Mouse (Mus musculus) hindlimb bud, embryonic 11.5 days (tissue): ENCODE data around the gene Pla2g4e.

ENCODE experiments used
- DNase-seq: peaks from one replicate; pipeline ENCODE4 v3.0.0-alpha.2; 2012; ENCODE audit warnings: low read depth, low spot score; ENCODE audit errors: extremely low spot score

Pla2g4e gene

DNA sequence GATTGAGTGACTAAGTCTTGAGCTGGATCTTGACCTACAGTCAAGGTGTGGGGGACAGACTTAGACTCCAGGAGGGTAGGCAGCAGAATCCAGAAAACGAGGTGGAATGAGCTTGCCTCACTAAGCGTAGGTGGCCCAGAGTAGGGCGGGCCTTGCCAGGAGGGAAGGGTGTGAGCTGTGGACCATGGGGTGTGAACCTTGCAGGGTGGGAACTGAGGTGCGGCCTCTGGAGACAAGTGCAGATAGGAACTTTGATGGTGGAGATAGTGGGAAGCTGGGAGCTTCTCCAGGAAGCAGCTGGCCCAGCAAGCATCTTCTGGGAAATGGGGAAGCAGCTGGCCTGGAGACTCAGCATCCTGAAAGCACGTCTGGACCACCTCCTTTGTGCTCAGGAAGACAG is 7.4 kb downstream of the Pla2g4e start:
- DNase-seq, result no peak

DNA sequence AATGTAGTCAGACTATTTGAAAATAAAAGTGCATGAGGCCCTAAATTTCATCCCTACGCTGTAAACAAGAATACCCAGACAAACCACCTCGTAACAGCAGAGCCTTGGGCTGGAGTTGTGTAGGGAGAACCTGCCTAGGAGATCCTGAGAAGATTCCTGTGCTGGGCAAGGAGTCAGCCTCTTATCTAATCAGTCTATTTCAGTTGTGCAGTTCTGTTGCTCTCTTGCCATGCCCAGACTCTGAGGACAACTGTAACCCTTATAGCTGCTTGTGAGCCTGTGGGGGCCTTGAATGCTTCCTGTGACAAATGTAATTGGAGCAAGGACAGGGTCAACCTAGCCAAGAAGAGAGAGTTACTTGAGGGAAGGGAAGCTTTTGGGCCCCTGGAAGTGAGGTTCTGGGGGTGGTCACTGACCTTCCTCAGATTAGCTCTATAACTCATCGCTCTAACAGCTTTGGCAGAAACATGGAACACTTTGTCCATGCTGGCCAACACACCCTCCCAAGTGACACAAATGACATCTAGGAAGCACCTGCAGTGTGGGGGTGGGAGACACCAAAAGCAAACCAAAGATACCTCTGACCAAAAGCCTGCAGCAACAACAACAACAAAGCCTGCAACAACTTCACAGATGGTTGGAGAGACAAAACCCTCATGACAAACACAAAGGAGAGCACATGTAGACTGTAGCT is 9.0 kb downstream of the Pla2g4e start:
- no peak for DNase-seq

DNA sequence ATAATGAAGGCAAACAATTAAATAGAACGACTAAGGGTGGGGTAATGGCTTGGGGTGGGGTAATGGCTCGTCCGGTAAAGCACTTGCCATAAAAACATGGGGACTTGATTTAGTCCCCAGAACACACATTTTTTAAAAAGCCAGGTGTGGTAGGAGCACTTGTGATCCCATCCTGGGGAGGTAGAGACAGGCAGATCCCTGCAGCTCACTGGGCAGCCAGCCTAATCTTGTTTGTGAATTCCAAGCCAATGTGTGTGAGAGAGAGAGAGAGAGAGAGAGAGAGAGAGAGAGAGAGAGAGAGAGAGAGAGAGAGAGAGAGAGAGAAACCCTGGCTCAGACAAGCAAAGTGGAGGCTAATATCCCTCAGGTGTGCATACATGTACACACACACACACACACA is 9.8 kb downstream of the Pla2g4e start:
- no peak for DNase-seq

DNA sequence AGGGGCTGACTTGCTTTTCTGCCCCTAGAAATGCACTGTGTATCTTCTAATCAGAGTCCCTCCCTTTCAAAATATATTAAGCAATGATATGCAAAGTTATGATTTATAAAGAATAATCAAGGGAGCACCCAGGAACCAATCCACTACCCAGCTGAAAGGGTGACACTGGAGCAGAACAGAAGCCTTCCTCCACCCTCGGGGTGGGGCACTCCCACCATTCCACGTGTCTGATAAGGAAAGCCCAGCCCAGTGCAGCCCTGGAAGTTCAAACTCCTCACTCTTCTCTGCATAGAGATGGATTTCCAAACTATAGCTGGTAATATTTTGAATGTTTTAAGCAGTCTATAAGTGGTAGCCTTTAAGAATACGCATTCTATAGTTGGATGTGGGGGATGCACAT is 13.5 kb downstream of the Pla2g4e start:
- no peak for DNase-seq

DNA sequence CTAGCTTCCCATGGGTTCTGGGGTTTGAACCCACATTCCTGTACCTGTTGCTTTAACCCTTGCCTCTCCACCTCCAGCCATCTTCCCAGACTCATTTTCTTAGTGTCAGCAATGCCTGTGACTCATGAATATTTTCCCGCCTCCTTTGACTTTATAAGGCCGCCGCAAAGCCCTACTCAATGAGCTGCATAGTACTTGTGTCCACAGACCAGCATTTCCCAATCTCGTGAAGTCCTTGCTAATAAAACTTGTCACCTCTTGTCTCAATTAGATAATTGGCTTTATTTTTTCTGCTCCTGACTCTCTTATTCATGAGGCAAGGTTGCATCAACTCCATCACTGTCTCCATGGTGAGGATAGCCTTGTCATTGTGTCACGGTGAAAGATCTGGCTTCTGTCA is 30.5 kb downstream of the Pla2g4e start:
- DNase-seq, result no peak

DNA sequence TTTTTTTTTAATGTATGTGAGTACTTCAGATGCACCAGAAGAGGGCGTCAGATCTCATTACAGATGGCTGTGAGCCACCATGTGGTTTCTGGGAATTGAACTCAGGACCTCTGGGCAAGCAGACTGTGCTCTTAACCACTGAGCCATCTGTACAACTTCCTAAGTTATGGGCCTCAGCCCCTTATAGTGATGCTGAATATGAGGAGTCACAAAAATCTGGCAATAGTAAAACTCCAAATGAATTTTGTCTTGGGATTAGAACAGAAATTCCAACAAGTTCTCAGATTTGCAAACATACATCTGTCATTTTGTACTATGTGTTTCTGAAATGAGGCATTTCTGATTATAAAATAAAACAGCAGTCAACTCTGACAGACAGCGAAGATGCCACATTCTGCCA is 33.7 kb downstream of the Pla2g4e start:
- DNase-seq, result no peak

DNA sequence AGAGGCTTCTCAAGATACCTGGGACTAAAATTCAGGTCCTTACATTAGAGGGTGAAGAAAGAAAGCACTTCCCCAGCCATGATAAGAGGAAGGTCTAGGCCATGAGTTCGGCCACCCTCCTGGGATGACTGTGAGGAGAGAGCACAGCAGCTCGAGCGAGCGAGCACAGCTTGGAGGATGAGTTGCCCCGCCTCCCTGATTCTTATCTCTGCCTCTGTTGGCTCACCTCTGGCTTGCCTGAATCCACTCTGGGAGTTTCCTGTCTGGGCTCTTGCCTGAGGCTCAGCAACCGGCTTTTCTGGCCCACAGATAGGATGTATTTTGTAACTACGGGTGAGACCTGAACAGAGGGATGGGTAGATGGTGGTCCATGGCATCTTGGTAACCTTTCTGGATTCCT is 37.2 kb downstream of the Pla2g4e start:
- DNase-seq, result no peak

DNA sequence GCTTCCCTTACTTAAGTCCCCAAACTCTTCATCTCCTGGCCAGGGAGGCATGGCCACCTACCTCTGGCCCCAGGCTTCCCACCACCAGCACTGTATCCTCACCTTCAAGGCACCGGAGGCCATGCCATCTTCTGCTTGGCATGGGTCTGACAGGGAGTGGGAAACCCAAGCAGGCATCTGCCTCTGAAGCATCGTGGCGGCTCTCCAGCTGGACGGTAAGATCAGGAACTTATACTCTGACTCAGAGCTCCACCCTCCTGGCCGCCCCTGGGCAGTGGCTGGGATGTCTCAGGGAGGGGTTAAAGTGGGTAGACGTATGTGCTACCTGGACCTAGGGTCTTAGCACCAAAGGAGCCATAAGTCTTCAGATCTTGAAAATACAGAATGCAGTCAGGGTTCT is 38.1 kb downstream of the Pla2g4e start:
- no peak for DNase-seq

DNA sequence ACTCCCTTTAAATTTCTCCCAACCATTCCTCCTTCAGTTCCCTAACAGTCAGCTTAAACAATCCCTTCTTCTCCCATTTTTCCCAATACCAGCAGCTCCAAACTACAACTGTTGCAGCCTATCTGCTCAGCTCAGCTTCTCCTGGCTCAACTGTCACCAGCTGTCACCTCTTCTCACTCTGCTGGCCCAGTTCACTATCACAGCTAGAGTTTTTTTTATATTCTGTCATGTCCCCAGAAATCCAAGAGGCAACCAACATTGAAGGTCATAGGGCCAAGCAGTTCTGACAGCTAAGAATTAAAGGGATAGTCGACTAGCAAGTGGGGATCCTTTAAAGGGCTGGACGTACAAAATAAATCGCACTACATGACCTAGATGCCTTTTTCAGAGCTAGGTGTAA is 41.4 kb downstream of the Pla2g4e start:
- DNase-seq, result no peak

DNA sequence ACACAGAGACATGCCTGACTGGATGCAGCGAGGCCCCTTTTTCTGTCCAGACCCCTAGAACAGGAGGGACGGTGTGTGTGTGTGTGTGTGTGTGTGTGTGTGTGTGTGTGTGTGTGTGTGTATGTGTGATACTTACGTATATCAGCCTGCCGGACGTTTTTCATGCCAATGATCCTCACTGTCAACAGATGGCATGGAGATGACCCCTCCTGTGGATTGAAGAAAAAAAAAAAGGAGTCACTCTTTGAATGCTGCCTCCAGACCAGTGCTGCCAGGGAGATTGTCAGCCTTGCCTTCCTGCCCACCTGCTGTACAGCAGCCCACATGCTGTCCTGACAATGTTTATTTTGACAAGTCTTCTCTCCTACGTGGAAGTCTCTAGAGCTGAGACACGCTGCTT is 45.1 kb downstream of the Pla2g4e start:
- DNase-seq, result no peak

DNA sequence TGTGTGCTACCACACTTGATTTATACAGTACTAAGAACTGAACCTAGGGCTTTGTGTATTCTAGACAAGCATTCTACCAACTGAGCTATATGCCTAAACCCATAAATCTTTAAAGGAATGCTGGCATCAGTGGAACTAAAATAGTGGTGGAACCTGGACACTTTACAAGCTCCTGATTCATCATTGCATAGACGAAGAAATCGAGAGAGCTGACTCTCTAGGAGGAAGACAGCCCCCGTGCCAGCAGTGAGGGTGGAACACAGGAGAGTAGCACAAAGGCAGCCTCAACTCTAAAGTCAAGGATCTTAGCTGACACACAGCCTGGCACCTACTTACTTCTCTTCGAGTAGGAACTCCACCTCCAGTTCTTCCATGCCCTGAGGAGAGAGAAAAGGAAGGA is 57.0 kb downstream of the Pla2g4e start:
- no peak for DNase-seq

DNA sequence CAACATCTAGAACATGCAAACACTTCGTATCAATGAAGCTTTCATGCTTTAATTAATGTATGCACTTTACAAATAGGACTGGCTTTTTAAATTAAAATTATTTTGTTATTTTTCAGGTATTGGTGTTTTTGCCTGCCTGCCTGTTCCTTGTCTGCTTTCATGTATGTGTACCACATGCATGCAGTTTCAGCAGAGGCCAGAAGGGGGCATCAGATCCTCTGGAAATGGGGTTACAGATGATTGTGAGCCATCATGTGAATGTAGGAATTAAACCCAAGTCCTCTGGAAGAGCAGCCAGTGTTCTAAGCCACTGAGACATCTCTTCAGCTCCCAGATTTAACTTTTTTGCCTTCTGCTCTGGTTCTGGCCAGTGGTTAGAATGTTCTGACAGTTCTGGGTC is 57.6 kb downstream of the Pla2g4e start:
- DNase-seq, result no peak

DNA sequence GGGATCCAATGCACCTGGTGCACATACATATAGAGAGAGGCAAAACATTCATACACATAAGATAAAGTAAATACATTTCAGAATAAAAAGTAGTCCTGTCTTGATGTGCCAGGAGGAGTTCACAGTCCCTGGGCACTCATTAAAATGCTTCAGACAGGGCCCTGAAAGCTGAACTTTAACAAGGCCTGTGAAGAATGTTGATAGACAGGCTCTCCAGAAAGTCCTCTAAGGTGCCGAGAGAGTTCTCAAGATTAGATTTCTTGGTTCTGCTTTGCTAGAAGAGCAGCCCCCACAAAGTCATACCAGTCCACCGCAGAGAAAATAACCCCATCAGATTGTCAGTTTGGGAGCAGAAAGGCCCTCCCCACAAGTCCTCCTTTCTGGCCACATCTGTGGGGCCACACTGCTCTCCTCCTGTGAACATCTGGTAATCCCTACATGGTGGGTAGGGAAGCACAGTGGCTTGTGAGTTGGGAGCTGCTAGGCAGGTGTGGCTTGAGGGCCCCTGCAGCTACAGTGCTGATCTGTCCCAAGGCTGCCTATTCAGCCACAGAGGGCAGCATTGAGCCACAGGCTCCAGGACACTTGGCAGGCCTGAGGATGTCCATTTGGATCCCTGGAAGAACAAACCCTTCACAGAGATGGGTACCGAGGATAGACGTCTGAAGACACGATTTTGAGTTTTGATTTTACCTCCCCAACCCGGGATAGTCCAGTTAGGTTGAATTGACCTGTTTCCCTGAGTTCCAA is 59.4 kb downstream of the Pla2g4e start:
- no peak for DNase-seq

DNA sequence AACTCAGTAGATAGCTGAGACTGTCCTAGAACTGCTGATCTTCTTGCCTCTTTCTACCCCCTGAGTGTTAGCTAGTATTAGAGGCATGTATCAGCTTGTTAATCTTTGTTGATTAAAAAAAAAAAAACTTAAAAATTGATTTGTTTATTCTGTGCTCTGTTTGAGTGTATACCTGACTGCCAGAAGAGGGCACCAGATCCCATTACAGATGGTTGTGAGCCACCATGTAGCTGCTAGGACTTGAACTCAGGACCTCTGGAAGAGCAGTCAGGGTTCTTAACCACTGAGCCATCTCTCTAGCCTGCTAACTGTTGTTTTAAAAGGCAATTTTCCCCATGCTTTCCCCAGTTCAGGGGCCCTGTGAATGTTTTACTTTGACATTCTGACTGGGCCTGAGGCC is 66.2 kb downstream of the Pla2g4e start:
- no peak for DNase-seq

DNA sequence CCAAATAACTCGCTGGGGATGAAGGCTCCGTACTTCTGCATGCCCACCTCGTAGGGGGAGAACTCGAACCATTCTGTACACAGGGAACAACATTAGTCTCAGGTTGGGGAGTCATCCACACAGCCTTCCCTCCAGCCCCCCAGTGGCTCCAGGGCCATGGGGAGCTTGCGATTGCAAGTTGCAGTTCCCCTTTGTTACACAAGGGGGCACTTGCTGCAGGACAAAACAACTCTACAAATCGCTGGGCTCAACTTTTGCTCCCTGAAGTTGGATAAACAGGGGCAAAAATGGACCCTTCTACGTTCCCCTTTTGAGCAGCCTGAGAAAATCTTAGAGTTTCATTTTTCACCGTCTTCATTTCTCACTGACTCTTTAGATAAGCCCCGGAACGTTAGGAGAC is 71.4 kb downstream of the Pla2g4e start:
- peak; percentile 16 for DNase-seq

DNA sequence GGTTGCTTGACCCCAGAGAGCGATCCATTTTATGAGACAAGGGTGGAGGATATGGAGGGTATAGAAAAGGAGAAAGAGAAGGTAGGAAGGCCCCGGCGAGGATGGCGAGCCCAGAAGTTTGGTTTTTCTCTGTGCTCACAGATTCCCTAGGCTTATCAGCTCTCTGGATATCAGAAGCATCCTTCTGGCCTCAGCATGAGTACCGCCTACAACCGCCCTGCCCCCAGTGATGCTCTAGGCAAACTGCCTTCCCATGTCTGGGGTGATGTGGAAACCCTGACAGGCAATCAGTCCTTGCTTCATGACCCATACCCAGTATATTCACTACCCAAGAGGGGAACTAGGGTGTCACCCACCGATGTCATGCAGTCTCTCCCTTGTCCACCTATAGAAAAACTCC is 73.8 kb downstream of the Pla2g4e start:
- no peak for DNase-seq

DNA sequence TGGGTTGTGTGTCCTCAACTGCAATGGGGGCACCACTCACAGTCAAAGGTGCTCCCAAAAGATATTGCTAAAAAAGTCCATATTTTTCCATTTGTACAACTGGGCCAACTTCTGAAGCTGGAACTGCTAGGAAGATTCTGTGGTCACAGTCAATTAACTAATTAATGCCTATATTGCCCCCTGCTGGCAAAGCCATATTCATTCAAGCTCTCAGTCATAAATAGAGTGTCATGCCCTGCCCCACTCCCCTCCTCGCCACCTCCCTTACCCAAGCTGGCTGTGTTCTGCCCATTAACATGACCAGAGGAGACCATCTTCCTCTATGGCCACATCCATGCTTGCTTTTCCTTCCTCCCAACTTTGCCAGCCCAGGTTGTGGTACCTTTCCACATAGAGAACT is 74.4 kb downstream of the Pla2g4e start:
- no peak for DNase-seq

DNA sequence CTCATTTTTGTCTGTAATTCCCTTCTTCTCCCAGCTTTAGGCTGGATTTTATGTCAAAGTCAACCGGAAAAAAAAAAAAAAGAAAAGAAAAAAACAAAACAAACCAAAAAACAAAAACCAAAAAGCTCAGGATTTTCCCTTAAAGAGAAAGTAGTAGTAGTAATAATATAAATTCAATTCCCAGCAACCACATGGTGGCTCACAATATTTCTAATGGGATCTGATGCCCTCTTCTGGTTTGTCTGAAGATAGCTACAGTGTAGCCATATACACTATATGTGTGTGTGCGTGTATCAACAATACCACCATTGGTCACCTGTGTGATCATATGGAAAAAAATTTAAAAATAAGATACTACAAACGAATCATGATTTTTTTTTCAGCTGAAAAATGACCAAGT is 75.8 kb downstream of the Pla2g4e start:
- DNase-seq, result no peak

DNA sequence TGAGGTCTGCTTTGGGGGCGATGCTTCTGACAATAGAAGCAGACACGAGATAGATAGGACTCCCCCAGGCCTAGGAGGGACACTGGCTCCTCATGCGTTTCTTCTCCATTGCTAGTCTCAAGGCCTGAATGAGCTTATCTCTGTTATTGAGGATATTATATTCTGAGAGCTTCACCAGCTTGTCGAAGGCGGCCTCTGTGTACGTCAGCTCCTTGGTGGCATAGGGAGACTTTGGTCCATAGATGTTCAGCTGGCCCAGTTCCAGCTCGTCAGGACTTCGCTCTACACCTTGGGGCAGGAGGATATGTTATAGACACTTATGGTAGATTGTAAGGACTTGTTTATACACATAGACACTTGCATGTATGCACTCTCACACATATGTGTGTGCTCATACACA is 77.4 kb downstream of the Pla2g4e start:
- DNase-seq, result no peak

DNA sequence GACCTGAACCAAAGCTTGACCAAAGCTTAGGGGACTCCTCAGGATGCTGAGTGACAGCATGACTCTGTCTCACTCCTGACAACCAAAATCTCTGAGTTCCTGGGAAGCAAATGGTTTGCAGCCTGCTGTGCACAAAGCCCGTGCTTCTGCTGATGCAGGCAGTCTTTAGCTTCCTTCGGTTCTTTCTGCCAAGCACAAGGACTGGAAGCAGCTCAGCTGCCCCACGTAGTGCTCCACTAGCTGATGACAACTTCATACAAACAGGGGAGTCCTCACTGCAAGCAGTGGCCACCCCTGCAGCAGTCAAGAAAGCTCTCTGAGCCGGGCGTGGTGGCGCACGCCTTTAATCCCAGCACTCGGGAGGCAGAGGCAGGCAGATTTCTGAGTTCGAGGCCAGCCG is 79.7 kb downstream of the Pla2g4e start:
- no peak for DNase-seq

DNA sequence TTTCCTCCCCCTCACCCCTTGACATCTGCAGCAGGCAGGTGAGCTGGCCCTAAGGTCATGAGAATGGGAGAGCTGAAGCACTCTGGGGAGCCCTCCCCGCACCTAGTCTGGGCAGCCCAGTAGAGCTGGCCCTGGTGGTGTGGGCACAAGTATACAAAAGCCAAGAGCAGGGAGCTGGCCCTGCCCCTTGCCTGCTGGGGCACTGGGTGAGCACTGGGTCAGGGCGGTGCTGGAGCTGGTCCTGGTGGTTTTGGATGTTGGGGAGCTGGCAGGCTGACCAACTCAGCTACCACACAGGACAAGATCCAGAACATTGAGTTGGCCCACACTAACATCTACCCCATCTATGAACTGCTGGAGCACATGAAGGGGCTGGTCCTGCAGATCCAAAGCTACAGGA is 85.7 kb downstream of the Pla2g4e start:
- no peak for DNase-seq

DNA sequence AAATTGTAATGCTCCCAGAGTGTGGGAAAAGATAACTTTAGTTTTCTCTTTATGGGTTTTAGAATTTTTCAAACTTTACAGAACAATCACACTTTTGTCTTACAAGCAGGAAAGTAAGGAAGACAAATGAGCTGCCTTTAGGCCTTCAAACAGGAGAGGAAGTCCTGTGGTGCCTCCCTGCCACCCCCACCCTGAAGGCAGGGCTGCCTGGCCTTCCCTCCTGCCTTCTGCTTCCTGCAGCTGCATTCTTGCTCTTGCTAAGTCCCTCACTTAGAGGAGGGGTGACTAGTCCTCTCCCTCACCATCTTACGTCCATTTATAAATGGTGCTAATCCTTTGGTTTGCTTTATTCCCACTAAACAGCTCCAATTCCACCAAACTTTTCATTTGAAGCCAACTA is 86.3 kb downstream of the Pla2g4e start:
- no peak for DNase-seq

DNA sequence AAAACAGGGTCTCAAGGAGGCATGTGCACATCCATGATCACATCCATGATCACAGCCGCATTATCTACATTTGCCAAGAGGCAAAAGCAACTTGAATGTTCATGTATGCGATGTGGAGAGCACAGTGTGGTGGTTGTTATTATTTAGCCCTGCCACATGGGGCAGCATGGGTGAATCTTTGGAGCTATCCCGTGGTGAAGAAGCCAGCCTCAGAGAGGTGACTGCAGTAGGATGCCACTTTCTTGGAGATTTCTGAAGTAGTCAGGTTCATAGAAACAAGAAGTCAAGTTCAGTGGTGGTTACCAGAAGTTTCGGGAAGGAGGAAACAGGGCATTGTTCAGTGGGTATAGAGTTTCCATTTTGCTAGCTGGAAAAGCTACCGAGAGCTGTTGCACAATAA is 87.1 kb downstream of the Pla2g4e start:
- DNase-seq, result no peak
